Mouse (Mus musculus): ENCODE data around the gene Magix. TPM values are rescaled to one million over a fixed set of nuclear protein-coding genes. Genes with fewer than 3 reads are reported as not detected.

The Magix gene
- polyA plus RNA-seq, 1 experiment: 0.21 TPM

GRCm38 (mm10) chrX:7645349-7645748, 35.7 kb downstream of the Magix start:
- H3K4me1 ChIP-seq (ENCODE audit: control insufficient read depth, insufficient read depth, low read length): no peaks in the 10 kb centered on the region
- no peak for TF ChIP-seq CTCF (IDR thresholded peaks at IDR 0.05; ENCODE audit: control insufficient read depth, insufficient read depth, insufficient replicate concordance, low read depth, low read length)
- TF ChIP-seq POLR2A (IDR thresholded peaks at IDR 0.05; ENCODE audit: control insufficient read depth, low read depth, low read length): no peak

GRCm38 (mm10) chrX:7640785-7641184, 40.3 kb downstream of the Magix start:
- TF ChIP-seq POLR2A (IDR thresholded peaks at IDR 0.05; ENCODE audit: control insufficient read depth, low read depth, low read length): no peak
- no peak for TF ChIP-seq CTCF (IDR thresholded peaks at IDR 0.05; ENCODE audit: control insufficient read depth, insufficient read depth, insufficient replicate concordance, low read depth, low read length)
- Histone ChIP-seq H3K36me3 (ENCODE audit: control insufficient read depth, insufficient read depth, low read length) (no peaks in the 10 kb centered on the region), H3K4me3 (ENCODE audit: control insufficient read depth, low read depth, low read length) (no peak overlapping the region), H3K27ac (ENCODE audit: control insufficient read depth, insufficient read depth, low read depth, low read length) (no peak overlapping the region), H3K27me3 (ENCODE audit: control insufficient read depth, insufficient read depth, low read length) (no peaks in the 10 kb centered on the region), H3K4me1 (ENCODE audit: control insufficient read depth, insufficient read depth, low read length) (peaks cover 3% of the 10 kb centered on the region)

More at GRCm38 (mm10) chrX:7645349-7645748, 35.7 kb downstream of the Magix start:
- H3K27ac ChIP-seq (ENCODE audit: control insufficient read depth, insufficient read depth, low read depth, low read length): no peak overlapping the region
- no peak overlapping the region for H3K4me3 ChIP-seq (ENCODE audit: control insufficient read depth, low read depth, low read length)
- H3K27me3 ChIP-seq (ENCODE audit: control insufficient read depth, insufficient read depth, low read length): no peaks in the 10 kb centered on the region
- H3K36me3 ChIP-seq (ENCODE audit: control insufficient read depth, insufficient read depth, low read length): no peaks in the 10 kb centered on the region

GRCm38 (mm10) chrX:7639536-7640325, 41.3 kb downstream of the Magix start:
- Histone ChIP-seq H3K27ac (ENCODE audit: control insufficient read depth, insufficient read depth, low read depth, low read length) (no peak overlapping the region), H3K36me3 (ENCODE audit: control insufficient read depth, insufficient read depth, low read length) (no peaks in the 10 kb centered on the region), H3K4me3 (ENCODE audit: control insufficient read depth, low read depth, low read length) (no peak overlapping the region), H3K4me1 (ENCODE audit: control insufficient read depth, insufficient read depth, low read length) (peaks cover 3% of the 10 kb centered on the region), H3K27me3 (ENCODE audit: control insufficient read depth, insufficient read depth, low read length) (no peaks in the 10 kb centered on the region)
- no peak for TF ChIP-seq CTCF (IDR thresholded peaks at IDR 0.05; ENCODE audit: control insufficient read depth, insufficient read depth, insufficient replicate concordance, low read depth, low read length)
- no peak for TF ChIP-seq POLR2A (IDR thresholded peaks at IDR 0.05; ENCODE audit: control insufficient read depth, low read depth, low read length)

- H3K4me3 ChIP-seq (ENCODE audit: control insufficient read depth, low read depth, low read length): peak within 1 kb of the TSS; percentile 29
- no peaks in the 10 kb centered on the region for H3K36me3 ChIP-seq (ENCODE audit: control insufficient read depth, insufficient read depth, low read length)
- H3K4me1 ChIP-seq (ENCODE audit: control insufficient read depth, insufficient read depth, low read length): peaks cover 3% of the 10 kb centered on the region
- H3K27me3 ChIP-seq (ENCODE audit: control insufficient read depth, insufficient read depth, low read length): no peaks in the 10 kb centered on the region
- TF ChIP-seq CTCF (IDR thresholded peaks at IDR 0.05; ENCODE audit: control insufficient read depth, insufficient read depth, insufficient replicate concordance, low read depth, low read length) (no peak), POLR2A (IDR thresholded peaks at IDR 0.05; ENCODE audit: control insufficient read depth, low read depth, low read length) (no peak)
- H3K27ac ChIP-seq (ENCODE audit: control insufficient read depth, insufficient read depth, low read depth, low read length): no peak within 1 kb of the TSS
Observed at GRCm38 (mm10) chrX:7638401-7639091, 42.5 kb downstream of the Magix start, which contains the start of gene Syp. Syp (plus strand) TSS chrX:7638471.

- no peaks in the 10 kb centered on the region for H3K27me3 ChIP-seq (ENCODE audit: control insufficient read depth, insufficient read depth, low read length)
- H3K4me3 ChIP-seq (ENCODE audit: control insufficient read depth, low read depth, low read length): no peak overlapping the region
- H3K27ac ChIP-seq (ENCODE audit: control insufficient read depth, insufficient read depth, low read depth, low read length): no peak overlapping the region
- TF ChIP-seq CTCF (IDR thresholded peaks at IDR 0.05; ENCODE audit: control insufficient read depth, insufficient read depth, insufficient replicate concordance, low read depth, low read length) (no peak), POLR2A (IDR thresholded peaks at IDR 0.05; ENCODE audit: control insufficient read depth, low read depth, low read length) (no peak)
- no peaks in the 10 kb centered on the region for H3K36me3 ChIP-seq (ENCODE audit: control insufficient read depth, insufficient read depth, low read length)
- H3K4me1 ChIP-seq (ENCODE audit: control insufficient read depth, insufficient read depth, low read length): peaks cover 3% of the 10 kb centered on the region
Observed at GRCm38 (mm10) chrX:7635101-7635500, 46.0 kb downstream of the Magix start.

GRCm38 (mm10) chrX:7632560-7632959, 48.5 kb downstream of the Magix start:
- H3K4me3 ChIP-seq (ENCODE audit: control insufficient read depth, low read depth, low read length): no peak overlapping the region
- TF ChIP-seq POLR2A (IDR thresholded peaks at IDR 0.05; ENCODE audit: control insufficient read depth, low read depth, low read length): no peak
- H3K27ac ChIP-seq (ENCODE audit: control insufficient read depth, insufficient read depth, low read depth, low read length): no peak overlapping the region
- no peaks in the 10 kb centered on the region for H3K4me1 ChIP-seq (ENCODE audit: control insufficient read depth, insufficient read depth, low read length)
- no peaks in the 10 kb centered on the region for H3K36me3 ChIP-seq (ENCODE audit: control insufficient read depth, insufficient read depth, low read length)
- no peaks in the 10 kb centered on the region for H3K27me3 ChIP-seq (ENCODE audit: control insufficient read depth, insufficient read depth, low read length)

Other genes starting within 250 kb of the Magix start
- 0.23 and 0.26 TPM in 2 replicates for gene Foxp3, start 107.6 kb downstream of the Magix start, polyA plus RNA-seq (2012; rRNA removed)
- gene Ppp1r3f, start 107.0 kb downstream of the Magix start, polyA plus RNA-seq (2012; rRNA removed): 3.0 and 3.1 TPM in 2 replicates
- gene Ccdc22, start 75.7 kb downstream of the Magix start, polyA plus RNA-seq (2012; rRNA removed): 1.4 and 1.8 TPM in 2 replicates
- 0.09 and 0.11 TPM in 2 replicates for gene Cacna1f, start 74.2 kb downstream of the Magix start, polyA plus RNA-seq (2012; rRNA removed)
- gene Syp, start 42.8 kb downstream of the Magix start, polyA plus RNA-seq (2012; rRNA removed): 0.28 and 0.33 TPM in 2 replicates
- gene Prickle3, start 24.0 kb downstream of the Magix start, polyA plus RNA-seq (2012; rRNA removed): 1.1 and 1.5 TPM in 2 replicates
- gene Plp2, start 9.9 kb downstream of the Magix start, polyA plus RNA-seq (2012; rRNA removed): 6.2 and 12.9 TPM in 2 replicates
- gene Gpkow, start 15.9 kb upstream of the Magix start, polyA plus RNA-seq (2012; rRNA removed): 3.8 and 4.0 TPM in 2 replicates
- 8.0 and 9.4 TPM in 2 replicates for gene Wdr45, start 33.1 kb upstream of the Magix start, polyA plus RNA-seq (2012; rRNA removed)
- gene Gm45208, start 41.0 kb upstream of the Magix start, polyA plus RNA-seq (2012; rRNA removed): 0.32 and 0.40 TPM in 2 replicates
- 1.5 and 2.8 TPM in 2 replicates for gene Praf2, start 47.2 kb upstream of the Magix start, polyA plus RNA-seq (2012; rRNA removed)
- gene Ccdc120, start 69.7 kb upstream of the Magix start, polyA plus RNA-seq (2012; rRNA removed): 1.8 and 3.2 TPM in 2 replicates
- 11.9 and 14.2 TPM in 2 replicates for gene Tfe3, start 81.3 kb upstream of the Magix start, polyA plus RNA-seq (2012; rRNA removed)
- gene Gripap1, start 108.5 kb upstream of the Magix start, polyA plus RNA-seq (2012; rRNA removed): 11.3 and 11.9 TPM in 2 replicates
- 0.79 and 1.3 TPM in 2 replicates for gene Kcnd1, start 141.0 kb upstream of the Magix start, polyA plus RNA-seq (2012; rRNA removed)
- 7.0 and 8.2 TPM in 2 replicates for gene Otud5, start 160.1 kb upstream of the Magix start, polyA plus RNA-seq (2012; rRNA removed)
- 4.5 and 4.6 TPM in 2 replicates for gene Pim2, start 197.0 kb upstream of the Magix start, polyA plus RNA-seq (2012; rRNA removed)
- gene Slc35a2, start 202.8 kb upstream of the Magix start, polyA plus RNA-seq (2012; rRNA removed): 19.8 and 22.3 TPM in 2 replicates
- 6.9 and 7.2 TPM in 2 replicates for gene Pqbp1, start 218.0 kb upstream of the Magix start, polyA plus RNA-seq (2012; rRNA removed)
- 19.0 and 21.0 TPM in 2 replicates for gene Timm17b, start 218.1 kb upstream of the Magix start, polyA plus RNA-seq (2012; rRNA removed)
- not detected in 2 replicates for gene Gm10491, start 226.6 kb upstream of the Magix start, polyA plus RNA-seq (2012; rRNA removed)
- not detected in 2 replicates for gene Gm10490, start 228.3 kb upstream of the Magix start, polyA plus RNA-seq (2012; rRNA removed)
- 8.2 and 10.0 TPM in 2 replicates for gene Pcsk1n, start 238.6 kb upstream of the Magix start, polyA plus RNA-seq (2012; rRNA removed)
- 0.32 and 0.41 TPM in 2 replicates for gene Eras, start 247.4 kb upstream of the Magix start, polyA plus RNA-seq (2012; rRNA removed)